Mouse (Mus musculus) embryonic fibroblast, embryonic 13.5 days (primary cell): ENCODE results near the gene Spink4.

Experiments used
- CTCF ChIP-seq: IDR thresholded peaks from 2 replicates; pipeline ENCODE4 v1.5.1; 2011; ENCODE audit warnings: mild to moderate bottlenecking, control low read depth, low read length, moderate library complexity, borderline replicate concordance; ENCODE audit not compliant: insufficient read depth
- POLR2A ChIP-seq: IDR thresholded peaks from 2 replicates; pipeline ENCODE4 v1.6.1; 2011; ENCODE audit warnings: low read depth, mild to moderate bottlenecking, control low read depth, low read length, moderate library complexity

DNA sequence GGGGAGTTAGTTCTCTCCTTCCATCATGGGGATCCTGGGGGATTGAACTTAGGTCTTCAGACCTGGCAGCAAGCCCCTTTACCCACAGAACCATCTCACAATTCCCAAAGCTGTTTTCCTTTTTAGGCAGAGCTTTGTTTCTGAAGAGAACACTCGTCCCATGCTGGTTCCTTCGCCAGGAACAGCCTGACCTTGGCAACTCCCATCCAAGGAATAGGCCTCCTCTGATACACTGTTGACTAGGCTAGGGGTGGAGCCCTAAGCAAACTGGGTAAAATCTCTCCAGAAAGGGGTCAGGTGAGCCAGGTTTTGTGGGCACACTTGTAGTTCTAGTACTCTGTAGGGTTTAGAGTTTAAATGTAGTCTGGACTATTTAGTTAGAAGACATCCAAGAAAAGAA lies 20.6 kb upstream of the Spink4 start:
- TF ChIP-seq POLR2A, result no peak
- TF ChIP-seq CTCF, result no peak
